Mouse (Mus musculus): Measurements from ENCODE around the gene Afg1l. TPM values are rescaled to one million over a fixed set of nuclear protein-coding genes. Genes with fewer than 3 reads are reported as not detected.

Gene Afg1l
- total and polyA plus RNA-seq, 3 experiments: 22.3 to 31.3 (median 28.6) TPM

DNA sequence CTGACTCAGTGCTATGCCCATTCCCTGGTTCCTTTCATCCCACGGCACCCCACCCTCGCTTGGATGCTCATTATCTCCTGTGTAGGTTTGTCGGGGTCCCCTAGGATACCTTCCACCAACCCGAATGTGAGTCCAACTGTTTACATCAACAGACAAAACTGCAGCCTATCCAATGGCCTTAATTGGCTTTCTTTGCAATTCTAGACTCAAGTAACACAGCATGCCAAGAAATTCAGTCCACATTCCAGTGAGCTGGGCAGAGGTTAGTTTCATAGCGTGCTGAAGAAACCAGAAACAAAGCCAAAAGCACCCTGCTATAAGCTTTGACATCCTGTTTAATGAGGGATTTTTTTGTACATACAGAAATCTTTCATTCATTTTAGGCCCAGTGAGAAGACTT, 22.4 kb downstream of the Afg1l start:
- Histone ChIP-seq H3K4me3 (no peak overlapping the region), H3K4me1 (ENCODE audit: control insufficient read depth, insufficient read depth, low read length) (peaks cover 15% of the 10 kb centered on the region), H3K36me3 (ENCODE audit: control insufficient read depth, insufficient read depth, low read length) (peaks cover 3% of the 10 kb centered on the region), H3K27ac (peak overlapping the region; percentile 86), H3K9ac (ENCODE audit: low read depth, low read length) (no peak overlapping the region), H3K79me2 (replicated peaks; ENCODE audit: control insufficient read depth, insufficient read depth, low read length) (peaks cover 2% of the 10 kb centered on the region), H3K27me3 (ENCODE audit: control insufficient read depth, insufficient read depth, low read length) (no peaks in the 10 kb centered on the region)
- no peak for DNase-seq
- intact Hi-C loops (cut with DNase I): loop anchor here (2.0 to 5.0 kb wide), 2 partner anchors 21 to 46 kb away; partner anchors contain the start of gene Snx3
- TF ChIP-seq CTCF (IDR thresholded peaks at IDR 0.05) (no peak), EP300 (IDR thresholded peaks at IDR 0.05; ENCODE audit: insufficient read depth, low read depth, low read length) (no peak), POLR2A (IDR thresholded peaks at IDR 0.05; ENCODE audit: insufficient read depth, low read depth, low read length) (no peak)
- 51% methylated on average over 5 of the region's 5 CpGs for WGBS

DNA sequence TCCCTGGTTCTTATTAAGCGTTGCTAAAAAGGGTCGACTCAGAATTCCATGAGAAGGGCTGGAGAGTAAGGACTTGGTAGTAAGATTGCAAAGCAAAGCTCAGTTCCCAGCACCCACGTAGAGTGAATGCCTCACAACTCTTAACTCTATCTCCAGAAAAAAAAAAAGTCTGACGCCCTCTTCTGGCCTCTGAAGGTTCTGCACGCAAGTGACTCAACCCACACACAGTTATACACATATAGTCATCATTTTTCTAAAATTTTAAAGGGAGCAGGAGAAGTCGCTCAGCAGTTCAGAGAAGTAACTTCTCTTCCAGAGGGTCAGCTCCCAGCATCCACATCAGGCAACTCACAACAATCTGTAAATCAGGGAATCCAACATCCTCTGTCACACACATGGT, 23.7 kb downstream of the Afg1l start:
- Histone ChIP-seq H3K27ac (no peak overlapping the region), H3K9ac (ENCODE audit: low read depth, low read length) (no peak overlapping the region), H3K27me3 (ENCODE audit: control insufficient read depth, insufficient read depth, low read length) (no peaks in the 10 kb centered on the region), H3K79me2 (replicated peaks; ENCODE audit: control insufficient read depth, insufficient read depth, low read length) (no peaks in the 10 kb centered on the region; the same call in 1 of the 2 replicates), H3K36me3 (ENCODE audit: control insufficient read depth, insufficient read depth, low read length) (peaks cover 3% of the 10 kb centered on the region), H3K4me1 (ENCODE audit: control insufficient read depth, insufficient read depth, low read length) (peaks cover 15% of the 10 kb centered on the region), H3K4me3 (no peak overlapping the region)
- TF ChIP-seq POLR2A (IDR thresholded peaks at IDR 0.05; ENCODE audit: insufficient read depth, low read depth, low read length): no peak
- TF ChIP-seq CTCF (IDR thresholded peaks at IDR 0.05): peak; percentile 48
- TF ChIP-seq EP300 (IDR thresholded peaks at IDR 0.05; ENCODE audit: insufficient read depth, low read depth, low read length): no peak
- intact Hi-C loops (cut with DNase I): loop anchor here (5.0 kb wide), 1 partner anchor 48 kb away; the partner anchor contains the start of gene Snx3
- WGBS: 84% methylated on average over 6 of the region's 6 CpGs
- no peak for DNase-seq

DNA sequence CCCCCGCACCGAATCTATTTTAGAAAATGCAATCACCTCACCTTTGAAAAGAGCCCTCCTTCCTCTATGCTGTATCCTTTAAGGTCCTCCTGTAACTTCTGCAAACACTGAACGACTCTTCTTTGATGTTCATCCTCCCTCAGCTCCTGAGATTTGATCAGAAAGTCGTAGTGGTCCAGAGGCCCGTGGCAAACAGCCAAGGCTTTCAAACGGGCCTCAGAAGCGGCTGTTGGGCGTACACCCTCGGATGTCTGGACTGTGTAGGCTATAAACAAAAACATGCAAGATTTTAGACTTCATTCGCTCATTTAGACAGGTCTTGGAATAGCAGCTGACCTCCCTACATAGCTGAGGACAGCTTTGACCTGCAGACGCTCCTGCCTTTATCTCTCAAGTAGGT, 24.1 kb downstream of the Afg1l start:
- peak overlapping the region; percentile 40 for H3K27ac ChIP-seq
- no peak overlapping the region for H3K4me3 ChIP-seq
- H3K4me1 ChIP-seq (ENCODE audit: control insufficient read depth, insufficient read depth, low read length): peaks cover 15% of the 10 kb centered on the region
- H3K27me3 ChIP-seq (ENCODE audit: control insufficient read depth, insufficient read depth, low read length): no peaks in the 10 kb centered on the region
- DNase-seq: no peak
- intact Hi-C loops (cut with DNase I): no loop called here
- H3K36me3 ChIP-seq (ENCODE audit: control insufficient read depth, insufficient read depth, low read length): peaks cover 3% of the 10 kb centered on the region
- TF ChIP-seq EP300 (IDR thresholded peaks at IDR 0.05; ENCODE audit: insufficient read depth, low read depth, low read length) (no peak), CTCF (IDR thresholded peaks at IDR 0.05) (no peak), POLR2A (IDR thresholded peaks at IDR 0.05; ENCODE audit: insufficient read depth, low read depth, low read length) (no peak)
- 51% methylated on average over 11 of the region's 11 CpGs for WGBS
- no peak overlapping the region for H3K9ac ChIP-seq (ENCODE audit: low read depth, low read length)
- no peaks in the 10 kb centered on the region; the same call in 1 of the 2 replicates for H3K79me2 ChIP-seq (replicated peaks; ENCODE audit: control insufficient read depth, insufficient read depth, low read length)

DNA sequence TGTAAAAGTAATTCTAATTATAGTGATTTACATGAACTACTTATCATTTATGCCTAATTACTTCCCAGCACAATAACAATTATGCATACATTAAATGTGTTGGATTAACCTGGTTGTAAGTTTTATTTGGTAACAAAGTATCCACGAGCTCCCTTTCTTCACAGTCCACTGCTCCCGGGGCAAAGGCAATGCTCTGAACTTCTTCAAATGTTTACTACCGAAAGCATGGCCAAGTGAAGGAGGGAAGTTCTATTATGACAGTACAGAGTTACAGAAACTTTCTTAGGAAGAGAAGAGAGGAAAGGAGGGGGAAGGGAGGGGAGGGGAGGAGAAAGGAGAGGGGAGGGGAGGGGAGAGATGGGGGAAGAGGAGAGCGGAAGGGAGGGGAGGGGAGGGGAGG, 28.7 kb downstream of the Afg1l start:
- H3K27me3 ChIP-seq (ENCODE audit: control insufficient read depth, insufficient read depth, low read length): no peaks in the 10 kb centered on the region
- 67% methylated on average over 3 of the region's 4 CpGs for WGBS
- no peaks in the 10 kb centered on the region for H3K36me3 ChIP-seq (ENCODE audit: control insufficient read depth, insufficient read depth, low read length)
- peaks cover 2% of the 10 kb centered on the region; the same call in 1 of the 2 replicates for H3K4me1 ChIP-seq (ENCODE audit: control insufficient read depth, insufficient read depth, low read length)
- intact Hi-C loops (cut with DNase I): no loop called here
- no peak for TF ChIP-seq POLR2A (IDR thresholded peaks at IDR 0.05; ENCODE audit: insufficient read depth, low read depth, low read length)
- TF ChIP-seq CTCF (IDR thresholded peaks at IDR 0.05): no peak
- TF ChIP-seq EP300 (IDR thresholded peaks at IDR 0.05; ENCODE audit: insufficient read depth, low read depth, low read length): no peak
- H3K27ac ChIP-seq: no peak overlapping the region
- H3K79me2 ChIP-seq (replicated peaks; ENCODE audit: control insufficient read depth, insufficient read depth, low read length): no peaks in the 10 kb centered on the region; the same call in 1 of the 2 replicates
- no peak overlapping the region for H3K4me3 ChIP-seq
- no peak for DNase-seq
- no peak overlapping the region for H3K9ac ChIP-seq (ENCODE audit: low read depth, low read length)

DNA sequence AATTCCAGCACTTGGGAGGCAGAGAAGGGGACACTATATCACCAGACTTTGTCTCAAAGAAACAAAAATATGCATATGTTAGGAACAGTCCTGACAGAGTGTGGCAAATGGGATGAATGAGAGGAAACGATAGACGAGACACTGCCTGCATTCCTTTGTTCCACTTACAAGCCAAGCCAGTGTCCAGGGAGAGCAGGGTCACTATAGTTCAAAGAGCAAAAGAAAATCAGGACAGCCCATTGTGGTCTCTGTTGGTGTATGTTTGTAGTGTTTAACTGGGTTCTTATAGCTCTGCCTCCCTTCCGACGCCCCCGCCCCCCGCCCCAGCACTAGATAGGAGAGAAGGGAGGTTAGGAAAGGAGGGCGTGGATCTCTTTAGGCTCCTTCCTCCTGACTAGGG, 30.0 kb downstream of the Afg1l start:
- Histone ChIP-seq H3K9ac (ENCODE audit: low read depth, low read length) (no peak overlapping the region), H3K36me3 (ENCODE audit: control insufficient read depth, insufficient read depth, low read length) (no peaks in the 10 kb centered on the region), H3K27ac (no peak overlapping the region), H3K79me2 (replicated peaks; ENCODE audit: control insufficient read depth, insufficient read depth, low read length) (no peaks in the 10 kb centered on the region; the same call in 1 of the 2 replicates), H3K4me1 (ENCODE audit: control insufficient read depth, insufficient read depth, low read length) (no peaks in the 10 kb centered on the region), H3K4me3 (no peak overlapping the region), H3K27me3 (ENCODE audit: control insufficient read depth, insufficient read depth, low read length) (no peaks in the 10 kb centered on the region)
- intact Hi-C loops (cut with DNase I): no loop called here
- TF ChIP-seq EP300 (IDR thresholded peaks at IDR 0.05; ENCODE audit: insufficient read depth, low read depth, low read length) (no peak), CTCF (IDR thresholded peaks at IDR 0.05) (no peak), POLR2A (IDR thresholded peaks at IDR 0.05; ENCODE audit: insufficient read depth, low read depth, low read length) (no peak)
- DNase-seq: no peak
- WGBS: 55% methylated on average over 7 of the region's 7 CpGs

DNA sequence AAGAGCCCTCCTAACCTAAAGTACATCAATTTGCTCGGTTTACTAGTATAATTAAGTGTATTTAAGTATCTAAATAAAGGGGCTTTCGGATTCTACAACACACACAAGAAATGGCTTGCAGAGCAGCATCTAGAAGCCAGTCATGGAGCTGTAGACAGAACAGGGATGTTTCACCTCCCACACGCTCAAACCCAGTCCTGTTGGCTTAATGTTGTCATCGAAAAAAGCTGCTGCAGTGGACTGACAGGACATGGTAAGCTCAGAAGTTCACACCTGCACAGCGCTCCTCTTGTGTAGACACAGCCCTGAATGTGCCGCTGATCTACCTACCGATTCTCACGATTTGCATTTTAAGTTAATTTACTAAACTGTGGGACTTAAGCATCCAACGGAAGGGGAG, 32.2 kb downstream of the Afg1l start:
- 69% methylated on average over 9 of the region's 9 CpGs for WGBS
- no peak overlapping the region for H3K27ac ChIP-seq
- H3K9ac ChIP-seq (ENCODE audit: low read depth, low read length): no peak overlapping the region
- H3K4me3 ChIP-seq: no peak overlapping the region
- H3K4me1 ChIP-seq (ENCODE audit: control insufficient read depth, insufficient read depth, low read length): no peaks in the 10 kb centered on the region
- no peak for DNase-seq
- H3K79me2 ChIP-seq (replicated peaks; ENCODE audit: control insufficient read depth, insufficient read depth, low read length): no peaks in the 10 kb centered on the region
- H3K36me3 ChIP-seq (ENCODE audit: control insufficient read depth, insufficient read depth, low read length): no peaks in the 10 kb centered on the region
- H3K27me3 ChIP-seq (ENCODE audit: control insufficient read depth, insufficient read depth, low read length): no peaks in the 10 kb centered on the region
- intact Hi-C loops (cut with DNase I): no loop called here
- TF ChIP-seq EP300 (IDR thresholded peaks at IDR 0.05; ENCODE audit: insufficient read depth, low read depth, low read length) (no peak), CTCF (IDR thresholded peaks at IDR 0.05) (no peak), POLR2A (IDR thresholded peaks at IDR 0.05; ENCODE audit: insufficient read depth, low read depth, low read length) (no peak)

All from heart, adult 2 months (tissue).